In the genomic region with DNA sequence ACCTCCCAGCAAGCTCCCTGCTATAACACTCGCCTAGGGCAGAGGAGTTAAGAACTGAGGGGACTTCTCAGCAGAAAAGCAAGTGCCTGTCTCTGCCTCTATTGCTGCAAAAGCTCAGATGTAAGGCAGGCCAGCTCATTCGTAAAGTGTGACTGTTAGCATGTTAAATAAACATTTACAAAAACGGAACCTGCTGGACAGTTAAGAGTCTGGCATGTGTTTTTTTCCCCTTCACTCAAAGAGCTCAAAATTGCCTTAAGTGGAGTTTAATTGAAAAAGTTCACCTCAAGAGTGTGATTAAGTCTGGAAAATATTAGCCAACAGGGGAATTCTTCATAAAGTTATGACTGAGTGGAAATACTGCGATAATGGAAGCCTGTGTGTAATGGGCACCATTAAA, we compare ENCODE assay signal across 12 mouse cellular contexts.
"Had no signal": no experiment of that assay in that cellular context is flagged by ENCODE, and none has a peak within 500 bp of the region (broad histone marks: within the 10 kb centered on the region; RNA-seq: fewer than 3 reads in every experiment).

No protein-coding gene starts in this region.

- DNase-seq: kidney, adult 11 months; kidney, adult 9 months; kidney, postnatal 10 days; kidney, postnatal 4 days; thymus, adult 18-20 months; thymus, postnatal 14 days had no signal

- H3K36me3 ChIP-seq: midbrain, embryonic 15.5 days; neural tube, embryonic 12.5 days had no signal

- H3K9me3 ChIP-seq: midbrain, embryonic 15.5 days; neural tube, embryonic 12.5 days had no signal

- H3K27ac ChIP-seq: layer of hippocampus, adult 2 months; liver, embryonic 14.5 days; midbrain, embryonic 15.5 days; neural tube, embryonic 12.5 days had no signal

- H3K4me1 ChIP-seq: megakaryocyte, embryonic 14.5 days; midbrain, embryonic 15.5 days; neural tube, embryonic 12.5 days had no signal

- ATAC-seq: midbrain, embryonic 15.5 days had no signal

- H3K4me2 ChIP-seq: midbrain, embryonic 11.5 days; midbrain, embryonic 15.5 days; neural tube, embryonic 12.5 days had no signal

- H3K27me3 ChIP-seq: megakaryocyte, embryonic 14.5 days; midbrain, embryonic 15.5 days; neural tube, embryonic 12.5 days had no signal

- H3K9ac ChIP-seq: liver, embryonic 14.5 days; midbrain, embryonic 15.5 days; neural tube, embryonic 12.5 days had no signal

- H3K4me3 ChIP-seq: layer of hippocampus, adult 2 months; megakaryocyte, embryonic 14.5 days; midbrain, embryonic 15.5 days; neural tube, embryonic 12.5 days had no signal
